Mouse (Mus musculus) testis, adult 2 months (tissue): Measurements from ENCODE around the gene Urod.
A peak's percentile ranks its signal among the peaks of the same experiment; 100 is the strongest.

ENCODE experiments used
- CTCF ChIP-seq: fragments of 200-500 bp; IDR thresholded peaks from 2 replicates; pipeline ENCODE4 v1.5.1; 2012; ENCODE audit warnings: low read depth, mild to moderate bottlenecking, inconsistent platforms, low read length, moderate library complexity; ENCODE audit not compliant: control insufficient read depth, insufficient read depth, insufficient replicate concordance
- POLR2A ChIP-seq: fragments of 200-500 bp; IDR thresholded peaks from 2 replicates; pipeline ENCODE4 v1.6.1; 2012; ENCODE audit warnings: low read depth, mild to moderate bottlenecking, inconsistent platforms, low read length, moderate library complexity; ENCODE audit not compliant: control insufficient read depth

DNA sequence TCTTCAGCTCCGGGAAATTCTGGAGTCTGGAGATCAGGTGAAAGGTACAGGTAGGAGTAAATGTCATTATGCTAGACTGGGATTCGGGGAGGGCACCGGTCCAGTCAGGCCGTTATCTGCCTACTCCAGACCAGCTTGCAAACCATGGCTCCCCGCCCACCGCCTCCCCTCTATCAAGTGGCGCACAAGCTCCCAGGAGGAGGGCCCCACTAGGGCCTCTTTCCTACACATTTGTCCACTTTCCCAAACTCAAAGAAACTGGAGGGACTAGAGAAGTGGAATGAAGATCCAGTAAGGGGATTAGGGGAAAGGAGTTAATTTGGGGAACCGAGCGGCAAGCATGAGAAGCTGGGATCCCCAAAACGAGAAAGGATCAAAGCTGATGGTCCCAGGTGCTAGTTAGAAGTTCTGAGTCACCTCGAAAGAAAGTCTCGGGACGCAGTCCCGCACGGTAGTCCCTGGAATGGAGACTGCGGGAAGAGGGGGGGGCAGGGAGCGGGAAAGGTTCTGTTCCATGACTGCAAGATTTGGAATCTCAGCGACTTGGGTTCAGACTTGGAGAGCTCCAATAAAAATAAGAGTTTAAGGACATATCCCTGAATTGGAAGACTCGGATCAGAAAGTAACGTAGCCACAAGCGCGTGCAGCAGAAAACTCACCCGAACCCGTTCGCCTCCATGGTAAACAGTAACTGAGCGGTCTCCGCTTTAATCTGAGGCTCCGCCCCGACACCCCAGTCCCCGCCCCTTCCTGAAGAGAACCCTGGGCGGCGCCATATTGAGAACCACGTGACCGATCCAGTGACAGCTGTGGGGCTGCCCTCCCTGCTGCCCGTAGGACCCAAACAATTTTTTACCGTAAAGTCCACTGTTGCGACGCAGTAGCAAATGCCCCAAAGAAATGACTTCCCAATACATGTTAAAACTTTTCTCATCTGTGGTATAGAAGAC is at the start of gene Urod:
- no peak for TF ChIP-seq CTCF
- peak; percentile 63 for TF ChIP-seq POLR2A
